Mouse (Mus musculus): Measurements from ENCODE around the gene Reep3. TPM values are rescaled to one million over a fixed set of nuclear protein-coding genes. Genes with fewer than 3 reads are reported as not detected.

Reep3 gene
- polyA plus RNA-seq, 1 experiment from 2014 or later: 77.4 TPM

GRCm38 (mm10) chr10:67036141-67036540 lies 60.6 kb downstream of the Reep3 start:
- no peak overlapping the region for H3K27ac ChIP-seq (ENCODE audit: low read depth, low read length)
- no peak overlapping the region for H3K9ac ChIP-seq (ENCODE audit: low read depth, low read length)
- H3K4me2 ChIP-seq (replicated peaks; ENCODE audit: low read depth): no peak overlapping the region
- no peaks in the 10 kb centered on the region; the same call in 1 of the 2 replicates for H3K4me1 ChIP-seq (replicated peaks; ENCODE audit: control insufficient read depth, insufficient read depth, low read length)
- no peak for ATAC-seq
- no peak overlapping the region for H3K4me3 ChIP-seq (ENCODE audit: low read depth, low read length)
- no peaks in the 10 kb centered on the region for H3K27me3 ChIP-seq (replicated peaks; ENCODE audit: control insufficient read depth, insufficient read depth, low read length)
- WGBS: 86% methylated on average over 5 of the region's 5 CpGs
- H3K9me3 ChIP-seq (ENCODE audit: control insufficient read depth): no peaks in the 10 kb centered on the region
- H3K36me3 ChIP-seq (ENCODE audit: control insufficient read depth, insufficient read depth): peaks cover 33% of the 10 kb centered on the region
- TF ChIP-seq CTCF (IDR thresholded peaks at IDR 0.05; ENCODE audit: low read depth): no peak

DNA sequence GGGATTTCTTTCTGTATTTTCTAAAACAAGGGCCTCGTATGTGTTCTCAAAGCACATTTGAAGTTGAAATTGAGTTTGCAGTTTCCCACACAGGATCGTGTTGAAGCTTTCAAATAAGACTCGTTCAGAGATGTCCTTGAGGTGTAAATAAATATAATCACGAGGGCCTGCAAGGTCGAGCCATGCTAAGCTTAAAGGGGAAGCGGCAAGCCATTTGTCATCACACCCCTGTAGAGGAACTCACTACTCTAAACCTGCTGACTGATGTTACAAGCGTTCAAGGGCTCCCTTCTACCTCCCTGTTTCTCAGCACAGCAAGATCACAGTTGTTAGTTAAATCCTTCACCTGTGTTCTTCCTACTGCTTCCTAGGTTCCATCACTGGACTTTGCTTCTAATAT lies 65.6 kb downstream of the Reep3 start:
- ATAC-seq: no peak
- 52% methylated on average over 7 of the region's 7 CpGs for WGBS
- Histone ChIP-seq H3K4me3 (ENCODE audit: low read depth, low read length) (no peak overlapping the region), H3K27ac (ENCODE audit: low read depth, low read length) (no peak overlapping the region), H3K9me3 (ENCODE audit: control insufficient read depth) (no peaks in the 10 kb centered on the region), H3K9ac (ENCODE audit: low read depth, low read length) (no peak overlapping the region), H3K27me3 (replicated peaks; ENCODE audit: control insufficient read depth, insufficient read depth, low read length) (no peaks in the 10 kb centered on the region), H3K4me1 (replicated peaks; ENCODE audit: control insufficient read depth, insufficient read depth, low read length) (peaks cover 4% of the 10 kb centered on the region; the same call in 1 of the 2 replicates), H3K4me2 (replicated peaks; ENCODE audit: low read depth) (no peak overlapping the region), H3K36me3 (ENCODE audit: control insufficient read depth, insufficient read depth) (peaks cover 28% of the 10 kb centered on the region)
- no peak for TF ChIP-seq CTCF (IDR thresholded peaks at IDR 0.05; ENCODE audit: low read depth)

DNA sequence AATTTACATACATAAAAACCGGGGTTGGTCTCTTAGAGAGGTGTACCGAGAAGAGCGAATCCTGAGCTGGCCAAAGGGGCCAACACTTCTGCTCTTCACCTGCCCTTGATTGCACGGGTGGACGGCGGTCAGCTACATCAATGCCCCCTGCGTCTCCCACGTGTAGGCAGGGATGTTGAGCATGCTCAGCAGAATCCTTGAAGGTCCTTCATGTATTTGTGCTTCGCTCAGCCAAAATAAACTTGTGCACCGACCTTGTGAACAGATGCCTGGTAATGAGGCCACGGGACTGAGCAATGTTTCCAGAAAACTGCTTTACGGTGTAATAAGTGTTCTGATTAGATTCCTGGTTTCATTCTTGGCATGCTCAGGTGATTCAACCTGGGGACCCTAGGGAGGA lies 67.4 kb downstream of the Reep3 start:
- 53% methylated on average over 12 of the region's 12 CpGs for WGBS
- peak; percentile 18; the same call in 1 of the 2 replicates for ATAC-seq

GRCm38 (mm10) chr10:67026375-67026774 lies 70.4 kb downstream of the Reep3 start:
- H3K9ac ChIP-seq (ENCODE audit: low read depth, low read length): 0 out of 2 replicates have a peak overlapping the region, but pooled peaks have one; percentile 11
- peaks cover 9% of the 10 kb centered on the region; the same call in 1 of the 2 replicates for H3K4me1 ChIP-seq (replicated peaks; ENCODE audit: control insufficient read depth, insufficient read depth, low read length)
- H3K36me3 ChIP-seq (ENCODE audit: control insufficient read depth, insufficient read depth): peaks cover 7% of the 10 kb centered on the region; the same call in 1 of the 2 replicates
- peak overlapping the region; percentile 30; the same call in 1 of the 2 replicates for H3K4me2 ChIP-seq (replicated peaks; ENCODE audit: low read depth)
- peak overlapping the region; percentile 96 for H3K27ac ChIP-seq (ENCODE audit: low read depth, low read length)
- peak; percentile 75 for ATAC-seq
- H3K9me3 ChIP-seq (ENCODE audit: control insufficient read depth): no peaks in the 10 kb centered on the region
- H3K4me3 ChIP-seq (ENCODE audit: low read depth, low read length): no peak overlapping the region
- no peak for TF ChIP-seq CTCF (IDR thresholded peaks at IDR 0.05; ENCODE audit: low read depth)
- H3K27me3 ChIP-seq (replicated peaks; ENCODE audit: control insufficient read depth, insufficient read depth, low read length): no peaks in the 10 kb centered on the region
- WGBS: 53% methylated on average over 8 of the region's 8 CpGs

More for the DNA sequence above, 67.4 kb downstream of the Reep3 start:
- peak overlapping the region; percentile 73 for H3K27ac ChIP-seq (ENCODE audit: low read depth, low read length)
- no peaks in the 10 kb centered on the region for H3K9me3 ChIP-seq (ENCODE audit: control insufficient read depth)
- no peaks in the 10 kb centered on the region for H3K27me3 ChIP-seq (replicated peaks; ENCODE audit: control insufficient read depth, insufficient read depth, low read length)
- no peak overlapping the region for H3K4me2 ChIP-seq (replicated peaks; ENCODE audit: low read depth)
- peaks cover 16% of the 10 kb centered on the region for H3K36me3 ChIP-seq (ENCODE audit: control insufficient read depth, insufficient read depth)
- peaks cover 9% of the 10 kb centered on the region; the same call in 1 of the 2 replicates for H3K4me1 ChIP-seq (replicated peaks; ENCODE audit: control insufficient read depth, insufficient read depth, low read length)
- no peak overlapping the region for H3K9ac ChIP-seq (ENCODE audit: low read depth, low read length)
- H3K4me3 ChIP-seq (ENCODE audit: low read depth, low read length): no peak overlapping the region
- no peak for TF ChIP-seq CTCF (IDR thresholded peaks at IDR 0.05; ENCODE audit: low read depth)

- Histone ChIP-seq H3K27me3 (replicated peaks; ENCODE audit: control insufficient read depth, insufficient read depth, low read length) (no peaks in the 10 kb centered on the region), H3K4me3 (ENCODE audit: low read depth, low read length) (no peak overlapping the region), H3K4me2 (replicated peaks; ENCODE audit: low read depth) (peak overlapping the region; percentile 30; the same call in 1 of the 2 replicates), H3K27ac (ENCODE audit: low read depth, low read length) (peak overlapping the region; percentile 96), H3K36me3 (ENCODE audit: control insufficient read depth, insufficient read depth) (peaks cover 11% of the 10 kb centered on the region; the same call in 1 of the 2 replicates), H3K4me1 (replicated peaks; ENCODE audit: control insufficient read depth, insufficient read depth, low read length) (peaks cover 9% of the 10 kb centered on the region; the same call in 1 of the 2 replicates), H3K9me3 (ENCODE audit: control insufficient read depth) (no peaks in the 10 kb centered on the region), H3K9ac (ENCODE audit: low read depth, low read length) (0 out of 2 replicates have a peak overlapping the region, but pooled peaks have one; percentile 11)
- ATAC-seq: peak; percentile 88
- TF ChIP-seq CTCF (IDR thresholded peaks at IDR 0.05; ENCODE audit: low read depth): no peak
- WGBS: 15% methylated on average over 10 of the region's 10 CpGs
Measured at GRCm38 (mm10) chr10:67025573-67026236, 71.0 kb downstream of the Reep3 start.

DNA sequence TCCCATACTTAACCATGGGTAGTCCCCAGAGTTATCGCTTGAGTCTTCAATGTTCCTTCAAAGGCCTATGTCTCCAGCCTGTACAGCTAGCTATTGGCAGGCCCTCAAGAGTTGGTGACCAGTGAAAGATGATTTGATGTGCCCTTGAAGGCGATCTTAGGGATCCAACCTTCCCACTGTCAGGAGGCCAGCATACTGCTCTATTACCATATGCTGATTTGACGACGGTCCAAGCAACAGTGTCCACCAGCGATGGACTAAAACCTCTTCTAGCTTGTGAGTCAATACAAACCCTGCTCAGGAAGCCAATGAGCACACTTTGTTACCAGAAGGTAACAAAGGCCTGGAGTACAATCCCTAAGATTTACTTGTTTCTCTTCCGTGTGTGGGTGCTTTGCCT lies 72.4 kb downstream of the Reep3 start:
- Histone ChIP-seq H3K4me3 (ENCODE audit: low read depth, low read length) (no peak overlapping the region), H3K4me2 (replicated peaks; ENCODE audit: low read depth) (no peak overlapping the region), H3K27ac (ENCODE audit: low read depth, low read length) (no peak overlapping the region), H3K4me1 (replicated peaks; ENCODE audit: control insufficient read depth, insufficient read depth, low read length) (peaks cover 9% of the 10 kb centered on the region; the same call in 1 of the 2 replicates), H3K36me3 (ENCODE audit: control insufficient read depth, insufficient read depth) (peaks cover 14% of the 10 kb centered on the region; the same call in 1 of the 2 replicates), H3K27me3 (replicated peaks; ENCODE audit: control insufficient read depth, insufficient read depth, low read length) (no peaks in the 10 kb centered on the region), H3K9ac (ENCODE audit: low read depth, low read length) (no peak overlapping the region), H3K9me3 (ENCODE audit: control insufficient read depth) (no peaks in the 10 kb centered on the region)
- WGBS: 96% methylated on average over 6 of the region's 6 CpGs
- TF ChIP-seq CTCF (IDR thresholded peaks at IDR 0.05; ENCODE audit: low read depth): no peak
- no peak for ATAC-seq

Data from intestine, postnatal 0 days (tissue).